ENCODE assay signal across 10 mouse cellular contexts in genomic region chr1:37985764-37986323, GRCm38 (mm10). TPM values are rescaled to one million over a fixed set of nuclear protein-coding genes. Genes with fewer than 3 reads are reported as not detected.
A peak's percentile ranks its signal among the peaks of the same experiment; 100 is the strongest.
DNase-seq lines count a peak whose midpoint lies in the region; ATAC-seq and TF ChIP-seq lines count a peak whose summit lies in the region.
"Had no signal": no experiment of that assay in that cellular context is flagged by ENCODE, and none has a peak within 500 bp of the region (broad histone marks: within the 10 kb centered on the region; RNA-seq: fewer than 3 reads in every experiment).

No protein-coding gene starts in this region.

- WGBS in forebrain, embryonic 14.5 days: 87% methylated on average over 9 of the region's 9 CpGs
- 83% methylated on average over 9 of the region's 9 CpGs for WGBS in forebrain, embryonic 12.5 days
- 82% methylated on average over 9 of the region's 9 CpGs for WGBS in midbrain, embryonic 10.5 days
- WGBS in midbrain, embryonic 15.5 days: 82% methylated on average over 9 of the region's 9 CpGs
- 79% methylated on average over 9 of the region's 9 CpGs for WGBS in olfactory bulb, adult 2 months

- H3K9me3 ChIP-seq in forebrain, embryonic 14.5 days (replicated peaks; ENCODE audit: control insufficient read depth, low read length): no peaks in the 10 kb centered on the region
- no peaks in the 10 kb centered on the region for H3K9me3 ChIP-seq in forebrain, embryonic 12.5 days
- no peaks in the 10 kb centered on the region for H3K9me3 ChIP-seq in midbrain, embryonic 10.5 days (replicated peaks)
- H3K9me3 ChIP-seq in midbrain, embryonic 15.5 days: no peaks in the 10 kb centered on the region
- H3K9me3 ChIP-seq: hindbrain, embryonic 15.5 days; neural tube, embryonic 13.5 days had no signal

- H3K27ac ChIP-seq in forebrain, embryonic 14.5 days (ENCODE audit: low read depth, low read length): no peak overlapping the region
- H3K27ac ChIP-seq in forebrain, embryonic 12.5 days: no peak overlapping the region
- no peak overlapping the region for H3K27ac ChIP-seq in midbrain, embryonic 10.5 days (replicated peaks)
- H3K27ac ChIP-seq in midbrain, embryonic 15.5 days: no peak overlapping the region
- no peak overlapping the region for H3K27ac ChIP-seq in olfactory bulb, adult 2 months (ENCODE audit: insufficient read depth, low read depth, low read length)
- H3K27ac ChIP-seq: hindbrain, embryonic 15.5 days; neural tube, embryonic 13.5 days had no signal

- no peaks in the 10 kb centered on the region for H3K27me3 ChIP-seq in forebrain, embryonic 14.5 days (replicated peaks; ENCODE audit: control insufficient read depth, insufficient read depth, low read length)
- H3K27me3 ChIP-seq in forebrain, embryonic 12.5 days: no peaks in the 10 kb centered on the region
- no peaks in the 10 kb centered on the region for H3K27me3 ChIP-seq in midbrain, embryonic 10.5 days (ENCODE audit: low read depth, poor library complexity, severe bottlenecking)
- no peaks in the 10 kb centered on the region for H3K27me3 ChIP-seq in midbrain, embryonic 15.5 days (replicated peaks)
- H3K27me3 ChIP-seq: hindbrain, embryonic 15.5 days; neural tube, embryonic 13.5 days had no signal

- ATAC-seq in forebrain, embryonic 14.5 days: no peak
- no peak for ATAC-seq in forebrain, embryonic 12.5 days (ENCODE audit: low FRiP score)
- no peak for ATAC-seq in midbrain, embryonic 15.5 days (replicated peaks)

- H3K9ac ChIP-seq in forebrain, embryonic 14.5 days (ENCODE audit: low read length): no peak overlapping the region
- H3K9ac ChIP-seq in forebrain, embryonic 12.5 days: no peak overlapping the region
- no peak overlapping the region for H3K9ac ChIP-seq in midbrain, embryonic 15.5 days
- H3K9ac ChIP-seq: hindbrain, embryonic 15.5 days; neural tube, embryonic 13.5 days had no signal

- H3K36me3 ChIP-seq in forebrain, embryonic 14.5 days (ENCODE audit: control insufficient read depth, insufficient read depth, low read length): peaks cover 54% of the 10 kb centered on the region
- peaks cover 53% of the 10 kb centered on the region for H3K36me3 ChIP-seq in forebrain, embryonic 12.5 days (replicated peaks)
- peaks cover 65% of the 10 kb centered on the region for H3K36me3 ChIP-seq in midbrain, embryonic 10.5 days
- peaks cover 40% of the 10 kb centered on the region for H3K36me3 ChIP-seq in midbrain, embryonic 15.5 days (replicated peaks)

- H3K4me3 ChIP-seq in forebrain, embryonic 14.5 days (ENCODE audit: low read depth, low read length): no peak overlapping the region
- no peak overlapping the region for H3K4me3 ChIP-seq in forebrain, embryonic 12.5 days (replicated peaks)
- H3K4me3 ChIP-seq in midbrain, embryonic 10.5 days: no peak overlapping the region
- no peak overlapping the region for H3K4me3 ChIP-seq in midbrain, embryonic 15.5 days
- H3K4me3 ChIP-seq in olfactory bulb, adult 2 months (ENCODE audit: insufficient read depth, low read depth, low read length): no peak overlapping the region
- H3K4me3 ChIP-seq: hindbrain, embryonic 15.5 days; neural tube, embryonic 13.5 days had no signal

- H3K4me2 ChIP-seq in forebrain, embryonic 14.5 days (ENCODE audit: low read length): no peak overlapping the region
- H3K4me2 ChIP-seq in forebrain, embryonic 12.5 days: no peak overlapping the region
- no peak overlapping the region for H3K4me2 ChIP-seq in midbrain, embryonic 15.5 days
- H3K4me2 ChIP-seq: hindbrain, embryonic 15.5 days; neural tube, embryonic 13.5 days had no signal

- no peak for TF ChIP-seq POLR2A in olfactory bulb, adult 2 months (IDR thresholded peaks at IDR 0.05; ENCODE audit: insufficient read depth, low read depth, low read length)

- no peaks in the 10 kb centered on the region for H3K4me1 ChIP-seq in forebrain, embryonic 14.5 days (ENCODE audit: control insufficient read depth, insufficient read depth, low read length)
- H3K4me1 ChIP-seq in forebrain, embryonic 12.5 days: no peaks in the 10 kb centered on the region
- no peaks in the 10 kb centered on the region for H3K4me1 ChIP-seq in midbrain, embryonic 10.5 days
- H3K4me1 ChIP-seq in midbrain, embryonic 15.5 days: no peaks in the 10 kb centered on the region
- H3K4me1 ChIP-seq in olfactory bulb, adult 2 months (ENCODE audit: control insufficient read depth, insufficient read depth, low read length): no peaks in the 10 kb centered on the region
- H3K4me1 ChIP-seq: hindbrain, embryonic 15.5 days; neural tube, embryonic 13.5 days had no signal

- TF ChIP-seq CTCF in olfactory bulb, adult 2 months (IDR thresholded peaks at IDR 0.05; ENCODE audit: insufficient read depth, low read depth, low read length): peak; percentile 55

- peak; percentile 14 for DNase-seq in forebrain, embryonic 14.5 days (ENCODE audit: low spot score)
- DNase-seq in midbrain, embryonic 10.5 days (ENCODE audit: low spot score): peak; percentile 23
- peak; percentile 50 for DNase-seq in adrenal gland, adult 2 months
- DNase-seq in kidney, postnatal 10 days: peak; percentile 54
- DNase-seq in spleen, postnatal 4 days (ENCODE audit: low spot score in 2 of 2): no peak

RNA-seq across cellular contexts. Expression of gene Txndc9, which starts 11.8 kb away (rescaled TPM):
- polyA plus RNA-seq in forebrain, embryonic 14.5 days (2014; fragmentation: Nextera tagmentation; extraction: Ambion mirVana): 154 and 162 TPM in 2 replicates
- 150 and 153 TPM in 2 replicates for polyA plus RNA-seq in forebrain, embryonic 12.5 days (2016; fragmentation: Nextera tagmentation; extraction: Ambion mirVana)
- 154 and 160 TPM in 2 replicates for polyA plus RNA-seq in midbrain, embryonic 10.5 days (2016; fragmentation: Nextera tagmentation; extraction: Ambion mirVana)
- polyA plus RNA-seq in midbrain, embryonic 15.5 days (2015; fragmentation: Nextera tagmentation; extraction: Ambion mirVana): 129 and 135 TPM in 2 replicates
- 10 to 100 TPM; 67.1 to 84.1 TPM for total RNA-seq in adrenal gland, adult 2 months (2021)
- 2.3 and 2.8 TPM in 2 replicates for polyA plus RNA-seq in adrenal gland, adult 2 months (2012; rRNA removed)
- polyA plus RNA-seq in olfactory bulb, adult 2 months (2012; ENCODE audit: insufficient read depth, insufficient read length, low replicate concordance, missing spikeins): not detected in 2 replicates

RNA-seq across cellular contexts. Expression of gene Eif5b, which starts 12.0 kb away (rescaled TPM):
- polyA plus RNA-seq in forebrain, embryonic 14.5 days (2014; fragmentation: Nextera tagmentation; extraction: Ambion mirVana): 16.2 and 17.3 TPM in 2 replicates
- polyA plus RNA-seq in forebrain, embryonic 12.5 days (2016; fragmentation: Nextera tagmentation; extraction: Ambion mirVana): 33.8 and 34.3 TPM in 2 replicates
- polyA plus RNA-seq in midbrain, embryonic 10.5 days (2016; fragmentation: Nextera tagmentation; extraction: Ambion mirVana): 24.7 and 24.9 TPM in 2 replicates
- polyA plus RNA-seq in midbrain, embryonic 15.5 days (2015; fragmentation: Nextera tagmentation; extraction: Ambion mirVana): 21.1 and 23.6 TPM in 2 replicates
- 10 to 100 TPM; 43.0 to 48.3 TPM for total RNA-seq in adrenal gland, adult 2 months (2021)
- polyA plus RNA-seq in adrenal gland, adult 2 months (2012; rRNA removed): 1.1 and 1.5 TPM in 2 replicates
- 38.8 TPM in 1 of 2 replicates, not detected in the other for polyA plus RNA-seq in olfactory bulb, adult 2 months (2012; ENCODE audit: insufficient read depth, insufficient read length, low replicate concordance, missing spikeins)

RNA-seq across cellular contexts. Expression of gene Lyg1, which starts 28.3 kb away (rescaled TPM):
- not detected in 2 replicates for polyA plus RNA-seq in forebrain, embryonic 14.5 days (2014; fragmentation: Nextera tagmentation; extraction: Ambion mirVana)
- not detected in 2 replicates for polyA plus RNA-seq in forebrain, embryonic 12.5 days (2016; fragmentation: Nextera tagmentation; extraction: Ambion mirVana)
- not detected in 2 replicates for polyA plus RNA-seq in midbrain, embryonic 10.5 days (2016; fragmentation: Nextera tagmentation; extraction: Ambion mirVana)
- not detected in 2 replicates for polyA plus RNA-seq in midbrain, embryonic 15.5 days (2015; fragmentation: Nextera tagmentation; extraction: Ambion mirVana)
- total RNA-seq in adrenal gland, adult 2 months (2021): not detected
- polyA plus RNA-seq in adrenal gland, adult 2 months (2012; rRNA removed): not detected in 2 replicates
- not detected in 2 replicates for polyA plus RNA-seq in olfactory bulb, adult 2 months (2012; ENCODE audit: insufficient read depth, insufficient read length, low replicate concordance, missing spikeins)
- polyA plus RNA-seq: hindbrain, embryonic 15.5 days; neural tube, embryonic 13.5 days had no signal

Comparison
In these comparisons a context has a peak if more than half of its experiments do, and no peak if none do; other contexts are left out.
1. DNase-seq: peak in forebrain, embryonic 14.5 days (single experiment), midbrain, embryonic 10.5 days (single experiment), adrenal gland, adult 2 months (single experiment) and kidney, postnatal 10 days (single experiment); none in spleen, postnatal 4 days (0 of 2).
2. RNA of gene Txndc9, which starts 11.8 kb away (polyA plus RNA-seq): 154 to 160 TPM in midbrain, embryonic 10.5 days, 154 to 162 TPM in forebrain, embryonic 14.5 days, 150 to 153 TPM in forebrain, embryonic 12.5 days and 129 to 135 TPM in midbrain, embryonic 15.5 days; 2.3 to 2.8 TPM in adrenal gland, adult 2 months and not detected in olfactory bulb, adult 2 months; every median in the first group is over 10 times any median in the second.